Mouse (Mus musculus): ENCODE measurements around the gene Pkd1l2. TPM values are rescaled to one million over a fixed set of nuclear protein-coding genes. Genes with fewer than 3 reads are reported as not detected.

Pkd1l2 gene
- total RNA-seq, 1 experiment, result 1.5 TPM

DNA sequence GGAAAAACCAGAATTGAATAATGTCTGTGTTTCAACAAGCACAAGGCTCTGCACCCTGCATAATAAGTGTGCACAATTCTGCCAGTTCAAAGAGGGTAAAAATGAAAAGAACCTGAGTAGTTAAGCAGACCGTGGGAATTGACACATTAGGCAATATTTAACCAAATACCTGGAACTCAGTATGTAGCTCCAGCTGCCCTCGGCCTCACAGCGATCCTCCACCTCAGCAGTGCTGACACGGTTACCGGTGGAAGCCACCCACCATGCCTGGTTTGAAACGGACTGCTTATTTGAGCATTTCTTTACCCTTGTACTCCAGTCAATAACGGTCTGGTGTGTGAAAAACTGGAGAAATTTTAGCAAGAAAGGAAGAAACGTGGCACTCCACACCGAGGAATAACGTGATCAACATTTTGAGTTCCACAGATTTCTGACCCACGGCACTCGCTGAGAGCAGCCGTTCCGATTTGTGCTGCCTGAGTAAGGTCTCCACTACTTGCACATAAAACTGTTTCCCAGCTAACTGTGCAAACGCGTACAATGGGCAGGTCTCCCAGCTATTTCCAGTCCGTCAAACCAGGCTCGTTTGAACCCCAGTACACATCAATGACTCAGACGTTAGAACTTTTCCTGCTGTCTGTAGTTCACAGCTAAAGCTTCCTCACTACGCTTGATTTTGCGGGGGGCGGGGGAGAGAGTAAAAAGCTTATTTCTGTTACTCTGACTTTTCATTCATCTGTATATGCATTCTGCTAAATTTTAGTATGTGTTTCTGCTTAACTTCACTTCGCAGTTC lies 89.9 kb downstream of the Pkd1l2 start:
- Histone ChIP-seq H3K4me1 (ENCODE audit: control insufficient read depth in 2 of 2, insufficient read depth in 2 of 2, low read length in 2 of 2, poor library complexity in 1 of 2) (peaks cover 3 to 7% of the 10 kb centered on the region in 2 experiments; a peak in 3 of 4 replicates), H3K27ac (ENCODE audit: insufficient read depth, low read depth, low read length, poor library complexity, severe bottlenecking) (no peak overlapping the region), H3K9ac (ENCODE audit: insufficient read depth, low read depth, low read length, poor library complexity, severe bottlenecking) (peak overlapping the region; percentile 86), H3K36me3 (ENCODE audit: control insufficient read depth, insufficient read depth, low read length, poor library complexity, severe bottlenecking) (peaks cover 14% of the 10 kb centered on the region), H3K9me3 (ENCODE audit: control insufficient read depth, insufficient read depth, low read depth, low read length) (no peaks in the 10 kb centered on the region), H3K4me3 (ENCODE audit: insufficient read depth in 1 of 2, low read depth in 1 of 2, low read length in 2 of 2, poor library complexity in 1 of 2, severe bottlenecking in 1 of 2) (peak overlapping the region; percentile 77 to 87)
- DNase-seq (ENCODE audit: low read depth, low spot score), result no peak
- in situ Hi-C loops (cut with MboI; ENCODE audit: low sequenced_read_pairs in 2 of 2, unreplicated experiment in 2 of 2), result no loop called here
- TF ChIP-seq HCFC1 (IDR thresholded peaks at IDR 0.05; ENCODE audit: borderline replicate concordance, insufficient read depth, low read length) (no peak), MAFK (IDR thresholded peaks at IDR 0.05; ENCODE audit: insufficient read depth, low read depth, low read length) (no peak), ZNF384 (IDR thresholded peaks at IDR 0.05; ENCODE audit: low read depth, low read length) (no peak), CHD2 (IDR thresholded peaks at IDR 0.05; ENCODE audit: low read depth, low read length) (no peak), ZC3H11A (IDR thresholded peaks at IDR 0.05; ENCODE audit: borderline replicate concordance, low read depth, low read length) (no peak)

DNA sequence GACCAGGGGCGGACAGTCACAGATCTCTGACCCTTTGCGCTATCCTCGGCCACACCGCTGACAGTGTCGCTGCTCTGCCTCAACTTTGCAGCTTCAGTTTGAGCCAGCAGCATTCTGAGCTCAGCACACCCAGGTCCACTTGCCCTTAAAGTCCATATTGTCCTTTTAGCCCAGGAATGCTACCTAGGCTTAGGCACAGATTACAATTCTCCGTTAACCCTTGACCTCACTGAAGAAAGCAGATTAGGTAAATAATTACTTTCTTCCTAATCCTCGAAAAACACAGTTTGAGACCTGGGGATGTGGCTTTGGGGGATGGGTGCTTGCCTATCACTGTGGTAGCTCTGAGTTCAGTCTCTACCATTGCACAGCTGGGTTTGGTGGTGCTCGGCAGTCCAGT lies 91.0 kb downstream of the Pkd1l2 start:
- Histone ChIP-seq H3K9me3 (ENCODE audit: control insufficient read depth, insufficient read depth, low read depth, low read length) (no peaks in the 10 kb centered on the region), H3K27ac (ENCODE audit: insufficient read depth, low read depth, low read length, poor library complexity, severe bottlenecking) (no peak overlapping the region), H3K4me3 (ENCODE audit: insufficient read depth in 1 of 2, low read depth in 1 of 2, low read length in 2 of 2, poor library complexity in 1 of 2, severe bottlenecking in 1 of 2) (no peak overlapping the region), H3K4me1 (ENCODE audit: control insufficient read depth in 2 of 2, insufficient read depth in 2 of 2, low read length in 2 of 2, poor library complexity in 1 of 2) (peaks cover 3 to 7% of the 10 kb centered on the region in 2 experiments; a peak in 3 of 4 replicates), H3K9ac (ENCODE audit: insufficient read depth, low read depth, low read length, poor library complexity, severe bottlenecking) (no peak overlapping the region), H3K36me3 (ENCODE audit: control insufficient read depth, insufficient read depth, low read length, poor library complexity, severe bottlenecking) (peaks cover 21% of the 10 kb centered on the region)
- DNase-seq (ENCODE audit: low read depth, low spot score), result no peak
- in situ Hi-C loops (cut with MboI; ENCODE audit: low sequenced_read_pairs in 2 of 2, unreplicated experiment in 2 of 2), result no loop called here
- TF ChIP-seq ZNF384 (IDR thresholded peaks at IDR 0.05; ENCODE audit: low read depth, low read length) (no peak), HCFC1 (IDR thresholded peaks at IDR 0.05; ENCODE audit: borderline replicate concordance, insufficient read depth, low read length) (no peak), MAFK (IDR thresholded peaks at IDR 0.05; ENCODE audit: insufficient read depth, low read depth, low read length) (no peak), CHD2 (IDR thresholded peaks at IDR 0.05; ENCODE audit: low read depth, low read length) (no peak), ZC3H11A (IDR thresholded peaks at IDR 0.05; ENCODE audit: borderline replicate concordance, low read depth, low read length) (no peak)

DNA sequence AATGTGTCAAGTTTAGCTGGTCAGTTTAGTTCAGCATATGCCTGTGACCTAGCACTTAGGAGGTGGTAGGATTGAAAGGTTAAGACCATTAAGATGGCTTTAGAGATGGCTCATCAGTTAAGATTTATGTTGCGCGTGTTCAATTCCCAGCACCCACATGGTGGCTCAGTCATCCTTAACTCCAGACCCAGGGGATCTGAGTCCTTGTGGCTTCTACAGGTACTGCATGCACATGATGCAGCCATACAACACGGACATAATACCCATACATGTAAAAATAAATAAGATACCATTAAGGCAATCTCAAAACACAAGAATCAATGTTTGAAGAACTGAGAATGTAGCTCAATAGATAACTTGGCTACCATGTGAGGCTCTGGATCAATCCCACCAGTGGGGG lies 92.4 kb downstream of the Pkd1l2 start:
- no peak for TF ChIP-seq MAFK (IDR thresholded peaks at IDR 0.05; ENCODE audit: insufficient read depth, low read depth, low read length)
- TF ChIP-seq HCFC1 (IDR thresholded peaks at IDR 0.05; ENCODE audit: borderline replicate concordance, insufficient read depth, low read length), result no peak
- TF ChIP-seq ZC3H11A (IDR thresholded peaks at IDR 0.05; ENCODE audit: borderline replicate concordance, low read depth, low read length), result no peak
- TF ChIP-seq CHD2 (IDR thresholded peaks at IDR 0.05; ENCODE audit: low read depth, low read length), result no peak
- no peak for TF ChIP-seq ZNF384 (IDR thresholded peaks at IDR 0.05; ENCODE audit: low read depth, low read length)
- Histone ChIP-seq H3K36me3 (ENCODE audit: control insufficient read depth, insufficient read depth, low read length, poor library complexity, severe bottlenecking) (peaks cover 30% of the 10 kb centered on the region), H3K9me3 (ENCODE audit: control insufficient read depth, insufficient read depth, low read depth, low read length) (no peaks in the 10 kb centered on the region), H3K27ac (ENCODE audit: insufficient read depth, low read depth, low read length, poor library complexity, severe bottlenecking) (no peak overlapping the region), H3K4me3 (ENCODE audit: insufficient read depth in 1 of 2, low read depth in 1 of 2, low read length in 2 of 2, poor library complexity in 1 of 2, severe bottlenecking in 1 of 2) (no peak overlapping the region), H3K4me1 (ENCODE audit: control insufficient read depth in 2 of 2, insufficient read depth in 2 of 2, low read length in 2 of 2, poor library complexity in 1 of 2) (peaks cover 3 to 7% of the 10 kb centered on the region in 2 experiments; a peak in 3 of 4 replicates), H3K9ac (ENCODE audit: insufficient read depth, low read depth, low read length, poor library complexity, severe bottlenecking) (no peak overlapping the region)
- no peak for DNase-seq (ENCODE audit: low read depth, low spot score)
- in situ Hi-C loops (cut with MboI; ENCODE audit: low sequenced_read_pairs in 2 of 2, unreplicated experiment in 2 of 2), result no loop called here

GRCm38 (mm10) chr8:116980117-116980516 lies 102.1 kb downstream of the Pkd1l2 start:
- TF ChIP-seq CHD2 (IDR thresholded peaks at IDR 0.05; ENCODE audit: low read depth, low read length) (no peak), ZNF384 (IDR thresholded peaks at IDR 0.05; ENCODE audit: low read depth, low read length) (no peak), HCFC1 (IDR thresholded peaks at IDR 0.05; ENCODE audit: borderline replicate concordance, insufficient read depth, low read length) (no peak), MAFK (IDR thresholded peaks at IDR 0.05; ENCODE audit: insufficient read depth, low read depth, low read length) (no peak), ZC3H11A (IDR thresholded peaks at IDR 0.05; ENCODE audit: borderline replicate concordance, low read depth, low read length) (no peak)
- in situ Hi-C loops (cut with MboI; ENCODE audit: low sequenced_read_pairs in 2 of 2, unreplicated experiment in 2 of 2), result no loop called here
- H3K4me1 ChIP-seq (ENCODE audit: control insufficient read depth in 2 of 2, insufficient read depth in 2 of 2, low read length in 2 of 2, poor library complexity in 1 of 2), result peaks cover 0 to 2% of the 10 kb centered on the region in 2 experiments; a peak in 1 of 4 replicates
- no peak overlapping the region for H3K9ac ChIP-seq (ENCODE audit: insufficient read depth, low read depth, low read length, poor library complexity, severe bottlenecking)
- DNase-seq (ENCODE audit: low read depth, low spot score), result peak; percentile 66
- H3K27ac ChIP-seq (ENCODE audit: insufficient read depth, low read depth, low read length, poor library complexity, severe bottlenecking), result no peak overlapping the region
- no peaks in the 10 kb centered on the region for H3K9me3 ChIP-seq (ENCODE audit: control insufficient read depth, insufficient read depth, low read depth, low read length)
- H3K4me3 ChIP-seq (ENCODE audit: insufficient read depth in 1 of 2, low read depth in 1 of 2, low read length in 2 of 2, poor library complexity in 1 of 2, severe bottlenecking in 1 of 2), result no peak overlapping the region
- peaks cover 7% of the 10 kb centered on the region for H3K36me3 ChIP-seq (ENCODE audit: control insufficient read depth, insufficient read depth, low read length, poor library complexity, severe bottlenecking)

Measured in ES-E14 (cell line).